Mouse (Mus musculus): Measurements from ENCODE around the gene a.

Gene a

DNA sequence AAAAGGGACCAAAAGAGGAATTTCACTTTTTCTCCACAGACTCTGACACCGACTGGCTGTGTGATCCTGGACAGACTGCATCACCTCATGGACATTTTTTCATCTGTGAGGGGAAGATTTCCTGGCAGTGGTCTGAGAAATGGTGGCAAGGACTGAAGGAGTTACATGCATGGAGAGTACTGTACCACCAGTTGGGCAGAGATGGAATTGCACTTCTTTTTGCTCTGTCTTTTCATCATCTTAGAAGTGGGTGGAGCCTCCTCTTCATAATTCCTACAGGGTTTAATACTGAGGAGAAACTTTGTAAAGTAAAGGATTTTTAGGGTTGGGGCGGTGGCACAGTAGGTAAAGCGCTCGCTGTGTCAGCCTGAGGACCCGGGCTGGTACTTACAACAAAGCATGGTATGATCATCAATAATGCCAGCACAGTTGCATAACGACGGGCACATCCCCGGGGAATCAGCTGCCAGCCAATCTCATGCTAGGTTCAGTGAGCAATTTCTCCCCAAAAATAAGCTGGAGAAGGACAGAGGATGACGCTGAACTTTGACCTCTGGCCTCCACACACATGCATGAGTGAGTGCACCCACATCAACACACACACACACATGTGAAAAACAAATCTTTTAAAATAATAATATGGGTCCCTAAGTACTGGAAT, 307.6 kb downstream of the a start:
- no peak for DNase-seq (ENCODE audit: low spot score)

DNA sequence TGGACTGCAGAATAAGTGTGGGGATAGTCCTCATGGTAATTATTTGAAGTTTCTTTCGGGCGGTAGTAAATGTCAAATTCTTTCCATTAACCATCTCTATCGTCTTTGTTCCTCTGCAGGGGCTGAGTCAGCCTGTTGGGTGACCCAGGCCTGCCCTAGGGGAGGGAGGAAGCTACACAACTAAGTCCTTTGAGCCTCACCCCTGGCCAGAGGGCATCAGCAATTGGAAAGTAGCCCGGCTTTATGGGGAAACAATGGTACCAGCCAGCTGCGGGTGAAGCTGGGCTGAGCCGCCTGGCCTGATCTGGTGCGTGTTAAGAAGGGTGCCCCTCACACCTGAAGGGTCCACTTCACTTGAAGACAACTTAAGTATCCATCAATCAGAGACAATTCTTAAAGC, 308.2 kb downstream of the a start:
- peak; percentile 59 for DNase-seq (ENCODE audit: low spot score)

DNA sequence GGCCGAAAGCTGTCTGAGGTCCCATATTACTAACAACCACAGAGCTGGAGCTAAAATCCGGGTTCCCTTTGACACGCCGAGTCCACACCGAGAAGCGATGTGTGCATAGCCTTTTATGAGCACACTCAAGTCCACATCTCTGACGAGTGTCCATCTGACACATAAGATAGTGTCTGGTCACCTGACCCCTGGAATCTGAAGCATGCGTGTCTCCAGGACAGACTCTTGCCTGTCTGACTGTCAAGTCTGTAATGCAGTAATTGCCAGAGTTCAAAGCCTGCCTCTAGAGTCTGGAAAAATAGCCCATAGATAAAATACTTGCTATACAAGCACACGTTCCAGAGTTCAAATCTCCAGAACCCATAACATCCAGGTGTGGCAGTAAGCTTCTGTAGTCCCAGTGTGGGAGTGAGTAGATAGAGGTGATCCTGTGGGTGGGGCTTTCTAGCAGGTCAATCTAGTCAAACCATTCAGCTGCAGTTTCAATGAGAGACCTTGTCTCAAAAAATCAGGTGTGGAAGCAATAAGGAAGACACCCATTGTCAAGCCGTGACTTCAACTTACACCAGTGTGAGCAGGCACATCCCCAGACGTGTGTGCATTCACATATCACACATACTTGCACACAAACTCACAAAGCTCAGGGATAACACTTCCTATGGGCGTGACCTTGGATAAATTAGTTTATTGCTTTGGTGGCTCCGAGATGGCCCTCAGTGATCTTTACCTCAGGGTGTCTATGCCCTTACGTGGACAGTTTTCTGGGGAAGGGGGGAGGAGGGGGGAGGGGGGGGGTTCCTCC, 309.0 kb downstream of the a start:
- DNase-seq (ENCODE audit: low spot score) = no peak

All from left cerebral cortex, adult 11 months (tissue).